Mouse (Mus musculus) intestine, embryonic 16.5 days (tissue): ENCODE measurements around the gene Vamp5. TPM values are rescaled to one million over a fixed set of nuclear protein-coding genes. Genes with fewer than 3 reads are reported as not detected.

Source experiments
- polyA plus RNA-seq: library from polyadenylated mRNA; unstranded; fragments of >200 nt; fragmentation: Nextera tagmentation; extraction: Ambion mirVana; gene quantifications from 2 replicates; pipeline ENCODE4 v1.2.1, GENCODE M21; 2015

The Vamp5 gene
- polyA plus RNA-seq, 1 experiment from 2014 or later = 17.3 TPM

Other genes starting within 250 kb of the Vamp5 start
- gene Atoh8, start 144.9 kb downstream of the Vamp5 start, polyA plus RNA-seq = 9.3 and 9.6 TPM in 2 replicates
- 0.11 and 0.18 TPM in 2 replicates for gene Sftpb, start 75.9 kb downstream of the Vamp5 start, polyA plus RNA-seq
- gene Usp39, start 35.3 kb downstream of the Vamp5 start, polyA plus RNA-seq = 30.0 and 33.0 TPM in 2 replicates
- 27.6 and 27.7 TPM in 2 replicates for gene 0610030E20Rik, start 33.2 kb downstream of the Vamp5 start, polyA plus RNA-seq
- 16.4 and 18.0 TPM in 2 replicates for gene Tmem150a, start 25.0 kb downstream of the Vamp5 start, polyA plus RNA-seq
- 159 and 162 TPM in 2 replicates for gene Rnf181, start 13.5 kb downstream of the Vamp5 start, polyA plus RNA-seq
- gene Vamp8, start 10.2 kb upstream of the Vamp5 start, polyA plus RNA-seq = 251 and 269 TPM in 2 replicates
- gene Ggcx, start 33.8 kb upstream of the Vamp5 start, polyA plus RNA-seq = 20.3 and 23.7 TPM in 2 replicates
- gene Mat2a, start 59.1 kb upstream of the Vamp5 start, polyA plus RNA-seq = 268 and 293 TPM in 2 replicates
- gene Sh2d6, start 141.2 kb upstream of the Vamp5 start, polyA plus RNA-seq = 0.32 and 0.42 TPM in 2 replicates
- 33.1 and 35.2 TPM in 2 replicates for gene Capg, start 163.9 kb upstream of the Vamp5 start, polyA plus RNA-seq
- gene Elmod3, start 217.9 kb upstream of the Vamp5 start, polyA plus RNA-seq = 15.6 and 15.8 TPM in 2 replicates
- 41.1 and 44.0 TPM in 2 replicates for gene Retsat, start 218.0 kb upstream of the Vamp5 start, polyA plus RNA-seq
- gene Tgoln1, start 236.5 kb upstream of the Vamp5 start, polyA plus RNA-seq = 48.8 and 57.5 TPM in 2 replicates